Mouse (Mus musculus) frontal cortex, postnatal 14 days (tissue): ENCODE measurements around the gene Dhx38.

Source experiments
- DNase-seq, 2 experiments: peaks; one replicate each; pipeline ENCODE4 v3.0.0; 2022; ENCODE audit warnings: low spot score in 2 of 2

Dhx38 gene

GRCm38 (mm10) chr8:109565498-109566333, at the start of gene Dhx38, which contains the start of gene Txnl4b:
Gene Dhx38 (minus strand): TSS chr8:109565861.
Gene Txnl4b (plus strand): TSS chr8:109565892.
- peak; percentile 96 to 99 for DNase-seq

- DNase-seq, result no peak
Observed at GRCm38 (mm10) chr8:109614243-109615210, 48.9 kb upstream of the Dhx38 start, which contains the start of gene Pkd1l3. Gene Pkd1l3 (plus strand): TSS chr8:109614517.

DNA sequence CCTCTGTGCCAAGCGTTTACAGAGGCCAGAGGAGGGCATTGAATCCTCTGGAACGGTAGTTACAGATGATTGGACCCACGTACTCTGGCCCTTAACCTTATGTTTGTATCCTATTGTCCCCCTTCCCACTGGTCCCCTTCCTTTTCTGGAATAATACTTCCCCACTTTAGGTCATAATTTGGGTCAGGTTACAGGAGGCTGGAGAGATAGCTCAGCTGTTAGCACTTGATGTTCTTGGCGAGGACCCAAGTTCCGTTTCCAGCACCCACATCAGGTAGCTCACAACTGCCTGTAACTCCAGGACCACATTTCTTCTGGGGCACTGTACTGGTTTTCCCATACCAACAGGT, 43.5 kb upstream of the Dhx38 start:
- no peak for DNase-seq

DNA sequence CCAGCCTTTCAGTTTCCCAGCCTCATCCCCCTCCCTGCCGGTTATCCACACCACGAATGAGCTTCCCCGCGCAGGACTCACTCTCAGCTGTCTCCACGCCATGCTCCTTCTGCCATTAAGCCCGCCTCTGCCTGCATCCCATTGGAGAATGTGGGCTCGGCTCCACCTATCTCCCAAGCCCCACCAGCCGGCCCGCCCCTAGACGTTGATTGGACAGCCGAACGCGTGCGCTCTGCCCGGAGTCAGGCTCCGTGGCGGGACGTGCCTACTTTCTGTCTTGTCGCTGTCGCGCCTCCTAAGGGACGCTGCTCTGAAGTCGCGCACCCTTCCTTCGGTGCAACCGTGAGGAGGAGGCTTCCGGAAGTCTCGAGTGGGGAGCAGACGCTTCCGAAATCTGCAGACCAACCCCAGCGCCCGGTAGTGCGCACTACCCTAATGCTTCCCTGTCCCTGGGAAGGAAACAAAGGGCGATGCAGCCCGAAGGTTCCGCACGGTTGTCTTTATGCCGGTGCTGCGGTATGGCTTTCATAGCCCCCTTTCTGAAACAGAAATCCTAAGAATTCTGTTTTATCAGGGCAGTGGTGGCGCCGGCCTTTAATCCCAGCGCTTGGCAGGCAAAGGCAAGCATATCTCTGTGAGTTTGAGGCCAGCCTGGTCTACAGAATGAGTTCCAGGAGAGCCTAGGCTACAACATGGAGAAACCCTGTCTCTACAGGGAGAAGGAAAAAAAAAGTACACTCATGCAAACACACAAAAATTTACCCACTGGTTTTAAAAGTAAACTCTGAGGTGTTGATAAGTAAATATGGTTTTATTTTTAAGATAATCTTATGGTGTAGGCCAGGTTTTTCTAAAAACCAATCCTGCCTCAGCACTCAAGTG, 42.9 kb upstream of the Dhx38 start, which contains the start of gene Dhodh:
Gene Dhodh, minus strand, starts transcription at position 403 of the 882 bp plus-strand sequence.
- peak; percentile 96 to 97 for DNase-seq

- DNase-seq, result no peak
Observed at GRCm38 (mm10) chr8:109607650-109608049, 42.0 kb upstream of the Dhx38 start.

- DNase-seq, result no peak
Observed at GRCm38 (mm10) chr8:109606725-109607124, 41.1 kb upstream of the Dhx38 start.

- DNase-seq, result no peak
Observed at GRCm38 (mm10) chr8:109595854-109596253, 30.2 kb upstream of the Dhx38 start.

DNA sequence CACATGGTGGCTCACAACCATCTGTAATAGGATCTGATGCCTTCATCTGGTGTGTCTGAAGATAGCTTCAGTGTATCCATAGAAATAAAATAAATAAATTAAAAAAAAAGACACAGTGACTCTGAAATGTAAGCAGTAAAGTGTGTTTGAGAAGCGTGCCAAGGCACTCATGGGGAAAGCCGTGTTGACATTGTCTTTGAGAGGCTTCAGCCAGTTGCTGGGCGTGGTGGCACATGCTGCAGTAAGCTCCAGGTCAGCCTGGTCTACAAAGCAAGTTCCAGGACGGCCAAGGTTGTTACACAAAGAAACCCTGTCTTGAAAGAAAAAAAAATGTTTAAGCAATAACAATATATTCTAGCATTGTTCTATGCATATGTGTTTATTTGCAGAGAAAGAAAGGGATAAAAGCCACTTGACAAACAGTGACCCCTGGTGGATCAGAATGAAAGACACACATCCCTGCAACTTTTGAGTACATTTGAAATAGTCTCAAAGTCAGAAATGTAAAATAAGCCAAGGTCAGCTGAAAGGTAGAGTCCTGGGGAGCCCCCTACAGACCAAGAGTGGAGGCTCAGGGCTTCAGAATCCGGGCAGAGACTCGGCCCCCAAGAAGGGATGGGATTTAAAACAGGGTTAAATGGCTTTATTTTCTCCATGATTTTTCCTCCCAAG, 27.6 kb upstream of the Dhx38 start:
- DNase-seq, result no peak

- DNase-seq, result no peak
Observed at GRCm38 (mm10) chr8:109592164-109592563, 26.5 kb upstream of the Dhx38 start.

- DNase-seq, result no peak
Observed at GRCm38 (mm10) chr8:109591367-109591766, 25.7 kb upstream of the Dhx38 start.

DNA sequence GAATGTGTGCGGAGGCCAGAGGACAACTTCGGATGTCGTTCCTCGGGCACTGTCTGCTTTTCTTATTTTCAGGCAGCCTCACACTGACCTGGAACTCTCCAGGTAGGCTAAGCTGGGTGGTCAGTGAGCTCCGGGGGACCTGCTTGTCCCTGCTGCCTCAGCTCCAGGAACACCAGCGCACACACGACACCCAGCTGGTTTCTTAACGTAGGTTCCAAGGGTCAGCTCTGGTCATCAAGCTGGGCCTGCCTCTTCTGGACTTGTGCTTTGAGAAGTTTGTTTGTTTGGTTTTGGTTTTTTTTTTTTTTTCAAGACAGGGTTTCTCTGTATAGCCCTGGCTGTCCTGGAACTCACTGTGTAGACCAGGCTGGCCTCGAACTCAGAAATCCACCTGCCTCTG, 25.2 kb upstream of the Dhx38 start:
- DNase-seq, result no peak

DNA sequence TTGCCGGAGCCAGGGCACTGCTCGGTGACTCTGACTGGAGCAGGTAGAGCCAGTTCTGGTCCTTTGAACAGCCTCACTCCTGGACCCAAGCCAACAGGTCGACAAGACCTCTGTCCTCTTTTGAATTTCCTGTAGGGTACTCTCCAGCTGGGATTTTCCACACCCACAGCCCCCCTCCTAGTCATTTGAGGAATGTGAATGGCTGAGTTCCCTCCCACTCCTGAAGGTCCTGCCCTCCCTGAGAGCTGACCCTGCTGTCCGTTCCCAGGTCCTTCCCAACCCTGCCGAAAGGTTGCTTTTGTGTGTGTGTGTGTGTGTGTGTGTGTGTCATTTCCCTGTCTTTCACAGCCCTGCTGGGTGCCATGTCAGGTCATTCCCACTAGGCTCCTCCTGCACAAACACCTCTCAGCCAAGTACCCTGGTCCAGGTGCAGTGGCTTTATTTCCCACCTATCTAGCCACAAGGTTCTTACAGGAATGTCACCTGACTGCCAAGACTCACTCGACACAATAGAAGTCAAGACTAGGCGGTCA, 21.4 kb upstream of the Dhx38 start:
- DNase-seq, result no peak

DNA sequence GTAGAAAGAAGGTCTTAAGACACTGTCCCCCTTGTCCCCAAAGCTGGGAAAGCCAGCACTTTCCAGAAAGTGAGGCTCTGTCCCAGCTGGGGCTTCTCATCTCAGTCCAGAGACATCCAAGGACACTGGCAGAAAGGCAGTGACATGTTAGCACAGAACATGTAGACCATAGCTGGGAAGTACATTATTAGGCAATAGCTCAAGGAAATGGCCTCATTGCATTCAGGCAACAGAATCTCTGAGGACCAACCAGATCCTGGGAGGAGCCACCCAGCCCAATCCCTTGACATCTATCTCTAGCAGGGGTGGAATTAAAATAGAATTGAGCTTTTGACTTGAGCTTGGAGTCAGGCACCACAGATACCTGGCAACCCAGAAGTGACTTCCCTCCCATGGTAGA, 20.0 kb upstream of the Dhx38 start:
- no peak for DNase-seq

DNA sequence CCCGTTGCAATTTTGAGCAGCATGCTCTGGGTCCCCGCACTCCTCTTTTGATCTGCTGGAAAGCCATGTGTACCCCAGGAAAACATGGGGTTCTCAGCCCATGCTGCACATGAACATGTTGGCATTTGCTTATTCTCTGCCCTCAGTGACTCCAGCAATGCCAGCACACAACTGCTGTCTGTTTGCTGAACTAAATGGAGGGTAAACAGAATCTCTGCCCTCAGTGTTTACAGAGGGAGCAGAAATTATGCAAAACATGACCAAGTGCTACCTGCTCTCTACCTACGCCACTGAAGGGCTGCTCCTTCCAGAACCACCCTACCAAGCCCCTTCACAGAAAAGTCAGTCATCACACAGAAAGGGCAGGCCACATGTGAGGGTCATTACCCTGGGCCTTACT, 19.2 kb upstream of the Dhx38 start:
- DNase-seq, result no peak

GRCm38 (mm10) chr8:109584293-109584692, 18.6 kb upstream of the Dhx38 start:
- no peak for DNase-seq

DNA sequence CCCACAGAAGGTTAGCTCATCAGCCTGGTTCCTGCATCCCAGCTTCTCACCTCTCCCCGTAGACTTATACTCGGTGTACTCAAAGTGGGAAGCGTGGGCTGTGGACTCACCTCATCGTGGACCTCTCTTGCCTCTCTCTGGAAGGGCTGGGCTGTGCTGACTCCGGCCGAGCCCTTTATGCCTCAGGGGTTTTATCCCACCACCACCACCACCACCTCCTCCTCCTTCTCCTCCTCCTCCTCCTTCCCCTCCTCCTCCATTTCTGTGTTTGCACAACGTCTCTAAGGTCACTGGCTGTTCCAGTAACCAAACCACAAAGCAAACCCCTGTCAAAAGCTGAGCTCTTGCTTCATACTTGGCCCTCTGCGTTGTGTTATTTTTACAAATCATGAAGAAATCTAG, 13.2 kb upstream of the Dhx38 start, which contains the start of gene Hp:
Gene Hp, minus strand, starts transcription at position 273 of the 402 bp plus-strand sequence.
- no peak for DNase-seq

- DNase-seq, result no peak
Observed at GRCm38 (mm10) chr8:109576311-109576710, 10.7 kb upstream of the Dhx38 start.

DNA sequence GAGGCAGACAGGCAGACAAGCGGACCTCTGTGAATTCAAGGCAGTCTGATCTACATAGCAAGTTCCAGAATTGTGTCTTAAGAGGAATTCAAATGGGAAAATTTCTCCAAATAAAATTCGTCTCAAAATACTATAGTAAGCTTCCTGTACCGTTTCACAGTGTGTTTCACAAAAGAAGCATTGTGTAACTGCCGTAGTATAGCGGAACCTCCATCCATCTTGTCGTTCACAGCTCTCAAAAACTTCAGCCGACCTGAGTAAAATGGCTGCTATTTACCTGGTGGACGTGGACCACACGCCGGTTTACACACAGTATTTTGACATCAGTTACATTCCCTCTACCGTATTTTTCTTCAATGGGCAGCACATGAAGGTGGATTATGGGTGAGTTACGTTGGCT, 5.5 kb upstream of the Dhx38 start:
- no peak for DNase-seq

DNA sequence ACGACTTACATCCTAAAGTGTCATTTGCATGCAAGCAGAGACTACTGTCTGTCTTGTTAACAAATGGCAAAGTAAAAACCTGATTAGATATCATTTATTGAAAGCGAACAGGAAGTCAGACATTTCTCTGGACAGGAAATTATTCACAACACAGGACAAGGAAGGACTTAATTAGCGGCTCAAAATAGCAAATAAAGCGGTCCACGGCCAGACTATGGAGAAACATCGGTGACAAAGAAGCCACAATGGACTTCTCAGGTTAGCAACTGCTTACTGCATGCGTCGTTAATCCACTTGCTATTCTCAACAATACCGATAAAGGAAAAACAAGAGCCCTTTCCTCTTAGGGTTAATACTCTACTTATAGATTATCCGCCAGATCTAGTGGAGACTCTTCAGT, 895 bp downstream of the Dhx38 start:
- DNase-seq, result no peak

GRCm38 (mm10) chr8:109563881-109564280, 1.8 kb downstream of the Dhx38 start:
- no peak for DNase-seq

GRCm38 (mm10) chr8:109551663-109552062, 14.0 kb downstream of the Dhx38 start:
- no peak for DNase-seq
